Mouse (Mus musculus) hindbrain, embryonic 15.5 days (tissue): ENCODE results near the gene Hgfac. TPM values are rescaled to one million over a fixed set of nuclear protein-coding genes. Genes with fewer than 3 reads are reported as not detected.

Experiments used
- ATAC-seq: fragments of 200-750 bp; cut with Nextera tagmentation; 2 replicates; pipeline ENCODE4 v1.8.0; 2017; ENCODE audit warnings: low read depth, moderate number of reproducible peaks, moderate TSS enrichment; ENCODE audit not compliant: low FRiP score
- H3K27ac ChIP-seq: fragments of 300-500 bp; sonication (generic); replicated peaks from 2 replicates; pipeline ENCODE4 v1.5.1; 2015; ENCODE audit warnings: mild to moderate bottlenecking, inconsistent platforms
- H3K27me3 ChIP-seq: fragments of 300-500 bp; sonication (generic); 2 replicates; pipeline ENCODE4 v1.6.1; 2015; ENCODE audit warnings: control low read depth, inconsistent platforms
- H3K36me3 ChIP-seq: fragments of 300-500 bp; sonication (generic); 2 replicates; pipeline ENCODE4 v1.6.1; 2015; ENCODE audit warnings: control low read depth, inconsistent platforms
- H3K4me1 ChIP-seq: fragments of 300-500 bp; sonication (generic); replicated peaks from 2 replicates; pipeline ENCODE4 v1.6.1; 2015; ENCODE audit warnings: control low read depth, inconsistent platforms
- H3K4me2 ChIP-seq: fragments of 300-500 bp; sonication (generic); 2 replicates; pipeline ENCODE4 v1.6.1; 2015; ENCODE audit warnings: moderate library complexity, mild to moderate bottlenecking, inconsistent platforms
- H3K4me3 ChIP-seq: fragments of 300-500 bp; sonication (generic); 2 replicates; pipeline ENCODE4 v1.5.1; 2015; ENCODE audit warnings: mild to moderate bottlenecking, inconsistent platforms
- H3K9ac ChIP-seq: fragments of 300-500 bp; sonication (generic); 2 replicates; pipeline ENCODE4 v1.6.1; 2015; ENCODE audit warnings: inconsistent platforms
- H3K9me3 ChIP-seq: fragments of 300-500 bp; sonication (generic); 2 replicates; pipeline ENCODE4 v1.6.1; 2016; ENCODE audit warnings: control low read depth, inconsistent platforms
- WGBS: fragments of 180-500 bp; shearing (Covaris S2); methylation state at CpG from one replicate; pipeline ENCODE4 v1.1.7; 2015; 5-methylcytosine and 5-hydroxymethylcytosine counted together
- polyA plus RNA-seq: library from polyadenylated mRNA; unstranded; fragments of >200 nt; fragmentation: Nextera tagmentation; extraction: Ambion mirVana; gene quantifications from 2 replicates; pipeline ENCODE4 v1.2.1, GENCODE M21; 2015

Gene Hgfac
- polyA plus RNA-seq, 1 experiment from 2014 or later: 0.70 TPM

- H3K9me3 ChIP-seq: no peaks in the 10 kb centered on the region
- H3K36me3 ChIP-seq: no peaks in the 10 kb centered on the region
- H3K4me1 ChIP-seq: no peaks in the 10 kb centered on the region
- H3K4me3 ChIP-seq: no peak overlapping the region
- WGBS: 21% methylated on average over 1 of the region's 1 CpGs
- H3K9ac ChIP-seq: no peak overlapping the region
- ATAC-seq: peak; percentile 89
- H3K27me3 ChIP-seq: no peaks in the 10 kb centered on the region
- no peak overlapping the region for H3K4me2 ChIP-seq
- no peak overlapping the region for H3K27ac ChIP-seq
Observed at GRCm38 (mm10) chr5:35043110-35043451, 1.8 kb downstream of the Hgfac start.

GRCm38 (mm10) chr5:35050541-35050940 lies 9.2 kb downstream of the Hgfac start:
- Histone ChIP-seq H3K4me3 (no peak overlapping the region), H3K27ac (no peak overlapping the region), H3K4me1 (0 out of 2 replicates have a peak, but pooled peaks cover 2% of the 10 kb centered on the region), H3K4me2 (no peak overlapping the region), H3K9ac (no peak overlapping the region), H3K36me3 (no peaks in the 10 kb centered on the region), H3K27me3 (no peaks in the 10 kb centered on the region), H3K9me3 (no peaks in the 10 kb centered on the region)
- ATAC-seq: no peak
- WGBS: 77% methylated on average over 5 of the region's 5 CpGs

- Histone ChIP-seq H3K4me2 (no peak overlapping the region), H3K36me3 (no peaks in the 10 kb centered on the region), H3K27ac (no peak overlapping the region), H3K4me1 (peaks cover 26% of the 10 kb centered on the region), H3K9me3 (no peaks in the 10 kb centered on the region), H3K9ac (no peak overlapping the region), H3K4me3 (no peak overlapping the region), H3K27me3 (no peaks in the 10 kb centered on the region)
- WGBS: 89% methylated on average over 3 of the region's 3 CpGs
- no peak for ATAC-seq
Observed at GRCm38 (mm10) chr5:35054628-35055027, 13.3 kb downstream of the Hgfac start.

GRCm38 (mm10) chr5:35055076-35055475 lies 13.8 kb downstream of the Hgfac start:
- ATAC-seq: no peak
- Histone ChIP-seq H3K9me3 (no peaks in the 10 kb centered on the region), H3K4me1 (peaks cover 26% of the 10 kb centered on the region), H3K27ac (no peak overlapping the region), H3K36me3 (no peaks in the 10 kb centered on the region), H3K27me3 (no peaks in the 10 kb centered on the region), H3K9ac (no peak overlapping the region), H3K4me2 (no peak overlapping the region), H3K4me3 (no peak overlapping the region)
- 48% methylated on average over 12 of the region's 12 CpGs for WGBS

- WGBS: under 1% methylated on average over 66 of the region's 74 CpGs
- peak within 1 kb of the TSS; percentile 74 for H3K9ac ChIP-seq
Observed at GRCm38 (mm10) chr5:35056604-35057432, 15.5 kb downstream of the Hgfac start, which contains the start of gene Dok7. Gene Dok7, plus strand, starts transcription at chr5:35056766.

GRCm38 (mm10) chr5:35057582-35057981 lies 16.3 kb downstream of the Hgfac start:
- H3K36me3 ChIP-seq: no peaks in the 10 kb centered on the region
- 6% methylated on average over 4 of the region's 4 CpGs for WGBS
- H3K4me1 ChIP-seq: peaks cover 26% of the 10 kb centered on the region
- H3K4me2 ChIP-seq: peak overlapping the region; percentile 90
- peak overlapping the region; percentile 74 for H3K9ac ChIP-seq
- H3K27ac ChIP-seq: no peak overlapping the region
- ATAC-seq: peak; percentile 16; the same call in 1 of the 2 replicates
- H3K27me3 ChIP-seq: no peaks in the 10 kb centered on the region
- H3K9me3 ChIP-seq: no peaks in the 10 kb centered on the region
- H3K4me3 ChIP-seq: peak overlapping the region; percentile 58

More at GRCm38 (mm10) chr5:35056604-35057432, 15.5 kb downstream of the Hgfac start, which contains the start of gene Dok7:
- Histone ChIP-seq H3K27ac (peak within 1 kb of the TSS; percentile 78), H3K36me3 (no peaks in the 10 kb centered on the region), H3K27me3 (no peaks in the 10 kb centered on the region), H3K4me2 (peak within 1 kb of the TSS; percentile 90), H3K4me1 (peaks cover 26% of the 10 kb centered on the region), H3K9me3 (no peaks in the 10 kb centered on the region), H3K4me3 (peak within 1 kb of the TSS; percentile 58)
- ATAC-seq: peak; percentile 79

GRCm38 (mm10) chr5:35058216-35058615 lies 16.9 kb downstream of the Hgfac start:
- WGBS: 70% methylated on average over 1 of the region's 1 CpGs
- H3K27me3 ChIP-seq: no peaks in the 10 kb centered on the region
- H3K27ac ChIP-seq: no peak overlapping the region
- no peak for ATAC-seq
- 0 out of 2 replicates have a peak overlapping the region, but pooled peaks have one; percentile 74 for H3K9ac ChIP-seq
- peaks cover 26% of the 10 kb centered on the region for H3K4me1 ChIP-seq
- no peaks in the 10 kb centered on the region for H3K36me3 ChIP-seq
- peak overlapping the region; percentile 58 for H3K4me3 ChIP-seq
- no peaks in the 10 kb centered on the region for H3K9me3 ChIP-seq
- H3K4me2 ChIP-seq: peak overlapping the region; percentile 90

- no peaks in the 10 kb centered on the region for H3K36me3 ChIP-seq
- no peak overlapping the region for H3K4me3 ChIP-seq
- no peaks in the 10 kb centered on the region for H3K9me3 ChIP-seq
- 79% methylated on average over 3 of the region's 3 CpGs for WGBS
- peaks cover 25% of the 10 kb centered on the region for H3K4me1 ChIP-seq
- no peak overlapping the region for H3K27ac ChIP-seq
- H3K4me2 ChIP-seq: no peak overlapping the region
- no peak for ATAC-seq
- H3K27me3 ChIP-seq: no peaks in the 10 kb centered on the region
- no peak overlapping the region for H3K9ac ChIP-seq
Observed at GRCm38 (mm10) chr5:35060098-35060497, 18.8 kb downstream of the Hgfac start.

GRCm38 (mm10) chr5:35069841-35070240 lies 28.5 kb downstream of the Hgfac start:
- H3K9me3 ChIP-seq: no peaks in the 10 kb centered on the region
- no peak for ATAC-seq
- no peak overlapping the region for H3K4me2 ChIP-seq
- no peak overlapping the region for H3K9ac ChIP-seq
- H3K27me3 ChIP-seq: no peaks in the 10 kb centered on the region
- WGBS: 87% methylated on average over 2 of the region's 2 CpGs
- H3K27ac ChIP-seq: no peak overlapping the region
- no peaks in the 10 kb centered on the region for H3K36me3 ChIP-seq
- peaks cover 12% of the 10 kb centered on the region; the same call in 1 of the 2 replicates for H3K4me1 ChIP-seq
- no peak overlapping the region for H3K4me3 ChIP-seq

GRCm38 (mm10) chr5:35070314-35070713 lies 29.0 kb downstream of the Hgfac start:
- no peak overlapping the region for H3K4me3 ChIP-seq
- 87% methylated on average over 8 of the region's 8 CpGs for WGBS
- no peak for ATAC-seq
- peaks cover 2% of the 10 kb centered on the region; the same call in 1 of the 2 replicates for H3K36me3 ChIP-seq
- peaks cover 12% of the 10 kb centered on the region; the same call in 1 of the 2 replicates for H3K4me1 ChIP-seq
- H3K27ac ChIP-seq: no peak overlapping the region
- no peak overlapping the region for H3K4me2 ChIP-seq
- no peaks in the 10 kb centered on the region for H3K27me3 ChIP-seq
- H3K9ac ChIP-seq: no peak overlapping the region
- no peaks in the 10 kb centered on the region for H3K9me3 ChIP-seq

GRCm38 (mm10) chr5:35070953-35071352 lies 29.6 kb downstream of the Hgfac start:
- 25% methylated on average over 7 of the region's 7 CpGs for WGBS
- Histone ChIP-seq H3K9me3 (no peaks in the 10 kb centered on the region), H3K4me1 (peaks cover 12% of the 10 kb centered on the region; the same call in 1 of the 2 replicates), H3K27ac (peak overlapping the region; percentile 48; the same call in 1 of the 2 replicates), H3K4me2 (no peak overlapping the region), H3K27me3 (no peaks in the 10 kb centered on the region), H3K36me3 (peaks cover 4% of the 10 kb centered on the region; the same call in 1 of the 2 replicates), H3K4me3 (no peak overlapping the region), H3K9ac (no peak overlapping the region)
- ATAC-seq: peak; percentile 67; the same call in 1 of the 2 replicates

GRCm38 (mm10) chr5:35071855-35072254 lies 30.5 kb downstream of the Hgfac start:
- no peaks in the 10 kb centered on the region for H3K9me3 ChIP-seq
- ATAC-seq: no peak
- H3K4me2 ChIP-seq: no peak overlapping the region
- peaks cover 12% of the 10 kb centered on the region; the same call in 1 of the 2 replicates for H3K4me1 ChIP-seq
- H3K27ac ChIP-seq: no peak overlapping the region
- WGBS: 97% methylated on average over 6 of the region's 6 CpGs
- no peak overlapping the region for H3K4me3 ChIP-seq
- no peak overlapping the region for H3K9ac ChIP-seq
- H3K36me3 ChIP-seq: peaks cover 4% of the 10 kb centered on the region; the same call in 1 of the 2 replicates
- H3K27me3 ChIP-seq: no peaks in the 10 kb centered on the region
